Mouse (Mus musculus) left cerebral cortex, adult 18-20 months (tissue): ENCODE data around the gene Ehbp1l1. TPM values are rescaled to one million over a fixed set of nuclear protein-coding genes. Genes with fewer than 3 reads are reported as not detected.
"Not testable (repeated sequence)": the region's sequence is repeated elsewhere in the genome, so short reads cannot be mapped to it uniquely, and the experiment has no call there.

Experiments used
- DNase-seq, 2 experiments: peaks; one replicate each; pipeline ENCODE4 v3.0.0; 2021 to 2022; ENCODE audit warnings: low spot score in 2 of 2, mixed read lengths in 1 of 2
- total RNA-seq, 2 experiments: library from RNA; stranded (reverse); gene quantifications; 2 replicates each; pipeline ENCODE4 v1.2.3; 2021

The Ehbp1l1 gene
- total RNA-seq, 2 experiments from 2014 or later: 23.7 to 24.7 TPM

DNA sequence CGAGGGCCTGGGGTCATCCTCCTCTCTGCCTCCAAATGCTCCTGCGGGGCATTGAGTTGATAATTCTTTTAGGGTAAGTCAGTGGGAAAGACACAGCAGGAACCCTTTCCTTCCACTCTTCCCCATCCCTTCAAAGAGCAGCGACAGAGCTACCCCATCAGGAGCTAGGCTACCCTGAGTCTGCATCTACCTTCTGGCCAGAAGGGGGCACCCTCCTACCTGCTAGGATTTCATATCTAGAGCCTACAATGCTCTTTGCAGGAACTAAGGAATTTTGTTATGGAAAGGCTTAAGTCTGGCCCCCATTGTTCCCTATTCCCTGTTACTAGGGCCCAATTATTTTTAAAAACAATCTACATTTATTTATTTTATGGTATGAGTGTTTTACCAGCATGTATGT lies 14.9 kb downstream of the Ehbp1l1 start:
- peak; percentile 61 to 81 for DNase-seq

DNA sequence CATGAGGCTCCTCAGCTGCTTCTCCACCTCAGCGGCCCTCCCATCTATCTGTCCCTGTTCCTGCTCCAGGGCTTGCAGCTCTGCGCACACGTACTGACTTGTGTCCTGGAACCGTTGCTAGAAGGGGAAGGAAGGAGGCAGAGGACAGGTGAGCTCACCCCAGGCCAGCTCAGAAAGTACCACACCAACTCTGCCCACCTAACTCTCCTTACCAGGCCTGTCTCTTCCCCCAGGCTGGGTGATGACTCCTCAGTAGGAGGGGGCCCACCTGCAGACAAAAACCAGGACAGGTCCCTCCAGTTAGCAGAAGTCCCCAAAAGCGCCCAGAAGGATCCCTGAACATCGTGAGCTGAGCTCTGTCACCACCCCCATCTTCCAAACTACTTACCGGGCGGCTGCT lies 15.5 kb downstream of the Ehbp1l1 start:
- no peak for DNase-seq

DNA sequence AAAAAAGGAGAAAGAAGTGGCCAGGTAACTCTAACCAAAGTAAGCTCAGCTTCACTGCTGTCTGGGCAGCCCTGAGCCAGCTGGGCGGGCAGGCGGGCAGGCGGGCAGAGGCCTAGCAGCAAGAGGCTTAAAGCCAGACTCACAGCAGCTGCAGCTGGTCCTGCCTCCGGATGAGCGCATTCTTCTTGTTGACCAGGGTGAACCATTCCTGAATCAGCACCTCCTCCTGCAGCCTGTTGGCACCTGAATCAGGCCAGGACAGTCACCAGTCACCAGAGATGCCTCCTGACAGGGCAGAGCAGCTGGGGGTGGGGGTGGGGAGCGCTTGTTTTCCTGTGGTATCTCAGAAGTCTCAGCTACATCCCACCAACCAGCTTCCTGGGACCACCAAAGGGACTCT lies 16.0 kb downstream of the Ehbp1l1 start:
- DNase-seq: no peak

DNA sequence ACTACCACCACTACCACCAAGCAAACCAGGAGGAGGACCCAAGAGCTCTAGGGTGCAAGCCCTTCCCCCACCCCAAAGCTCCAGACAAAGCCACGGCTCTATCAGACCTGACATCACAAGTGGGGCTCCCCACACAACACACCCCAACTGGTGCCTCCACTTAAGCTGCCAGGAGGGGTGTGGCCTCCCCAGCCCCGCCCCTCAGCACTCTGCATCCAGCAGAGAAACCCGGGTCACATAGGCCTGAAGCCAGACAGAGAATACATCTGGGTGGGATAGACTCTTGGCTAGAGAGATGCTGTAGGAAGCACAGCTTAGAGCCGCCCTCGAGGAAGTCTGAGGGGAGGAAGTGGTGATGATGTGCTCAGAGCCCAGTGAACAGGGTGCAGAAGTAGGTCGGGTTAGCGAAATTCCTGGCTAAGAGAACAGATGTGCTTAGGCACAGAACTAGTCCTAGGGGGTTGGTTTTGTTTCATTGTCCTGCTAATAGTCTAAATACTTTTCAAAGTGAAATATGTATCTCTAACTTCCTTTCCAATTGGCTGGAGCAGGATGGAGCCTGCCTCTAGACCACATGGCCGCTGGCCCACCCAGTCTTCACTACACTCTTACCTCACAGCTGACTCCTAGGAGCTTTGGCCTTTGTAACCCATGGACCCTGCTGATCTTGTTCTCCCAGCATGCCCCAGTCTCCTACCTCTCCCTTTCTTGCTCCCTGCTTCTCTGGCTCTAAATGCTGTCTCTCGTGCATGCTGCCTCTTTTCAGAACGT lies 21.1 kb downstream of the Ehbp1l1 start:
- no peak for DNase-seq

DNA sequence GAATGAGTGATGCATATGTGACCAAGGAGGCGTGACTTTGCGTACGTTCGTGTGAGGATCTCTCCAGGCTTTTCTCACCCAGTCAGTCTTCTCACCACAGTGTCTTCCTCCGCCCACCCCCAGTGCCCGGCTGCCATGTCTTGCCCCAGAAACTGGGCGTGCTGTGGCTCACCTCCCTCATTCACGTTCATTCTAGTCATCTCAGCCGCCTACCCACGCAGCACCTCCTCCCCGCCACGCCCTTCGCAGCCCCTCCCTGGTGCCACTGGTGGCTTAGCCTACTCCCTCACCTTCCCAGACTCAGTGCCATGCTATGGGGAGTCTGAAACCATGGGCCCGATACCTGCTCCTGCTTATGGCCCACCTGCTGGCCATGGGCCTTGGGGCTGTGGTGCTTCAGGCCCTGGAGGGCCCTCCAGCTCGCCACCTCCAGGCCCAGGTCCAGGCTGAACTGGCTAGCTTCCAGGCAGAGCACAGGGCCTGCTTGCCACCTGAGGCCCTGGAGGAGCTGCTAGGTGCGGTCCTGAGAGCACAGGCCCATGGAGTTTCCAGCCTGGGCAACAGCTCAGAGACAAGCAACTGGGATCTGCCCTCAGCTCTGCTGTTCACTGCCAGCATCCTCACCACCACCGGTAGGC lies 21.8 kb downstream of the Ehbp1l1 start, which contains the start of gene Kcnk7:
Gene Kcnk7 (plus strand): TSS at position 205 of the 638 bp plus-strand sequence.
- peak in 1 of 2 experiments; percentile 32 for DNase-seq

DNA sequence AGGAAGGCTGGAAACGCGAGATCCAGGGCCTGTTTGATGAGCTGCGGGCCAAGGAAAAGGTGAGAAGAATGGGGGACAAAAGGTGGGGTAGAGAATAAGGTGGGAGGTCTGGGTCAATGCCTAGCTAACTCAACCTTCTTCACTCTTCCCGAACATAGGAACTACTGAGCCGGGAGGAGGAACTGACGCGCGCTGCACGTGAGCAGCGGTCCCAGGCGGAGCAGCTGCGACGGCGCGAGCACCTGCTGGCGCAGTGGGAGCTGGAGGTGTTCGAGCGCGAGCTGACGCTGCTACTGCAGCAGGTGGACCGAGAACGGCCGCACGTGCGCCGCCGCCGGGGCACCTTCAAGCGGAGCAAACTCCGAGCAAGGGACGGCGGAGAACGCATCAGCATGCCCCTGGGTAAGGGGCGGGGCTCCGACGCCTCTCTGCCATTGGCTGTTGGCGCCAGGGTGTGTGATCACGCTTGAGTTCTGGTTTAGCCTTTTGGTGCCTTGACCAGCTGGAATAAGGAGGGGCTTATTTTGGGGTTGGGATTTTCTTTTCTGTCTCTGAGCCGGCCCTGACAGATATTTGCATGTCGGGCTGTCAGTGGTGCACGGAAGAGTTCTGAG lies 30.2 kb downstream of the Ehbp1l1 start:
- no peak for DNase-seq

DNA sequence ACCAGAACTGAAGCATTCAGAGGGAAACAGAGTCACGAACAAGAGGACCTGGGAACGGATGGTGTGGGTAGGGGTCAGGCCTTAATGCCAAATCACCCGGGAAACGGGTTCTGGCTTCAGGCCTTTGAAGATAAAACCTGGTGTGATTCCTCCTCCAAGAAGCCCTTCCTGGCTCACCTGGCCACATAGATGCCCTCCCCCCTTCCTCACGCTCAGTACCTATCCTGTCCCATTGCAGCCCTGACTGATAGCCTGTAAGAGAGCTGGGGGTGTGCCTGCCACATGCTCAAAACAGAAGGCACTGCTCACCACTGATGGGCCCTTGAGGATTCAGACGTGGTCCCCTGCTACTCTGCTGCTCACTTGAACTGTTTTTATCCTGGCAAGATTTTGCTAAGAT lies 32.3 kb downstream of the Ehbp1l1 start:
- no peak for DNase-seq

DNA sequence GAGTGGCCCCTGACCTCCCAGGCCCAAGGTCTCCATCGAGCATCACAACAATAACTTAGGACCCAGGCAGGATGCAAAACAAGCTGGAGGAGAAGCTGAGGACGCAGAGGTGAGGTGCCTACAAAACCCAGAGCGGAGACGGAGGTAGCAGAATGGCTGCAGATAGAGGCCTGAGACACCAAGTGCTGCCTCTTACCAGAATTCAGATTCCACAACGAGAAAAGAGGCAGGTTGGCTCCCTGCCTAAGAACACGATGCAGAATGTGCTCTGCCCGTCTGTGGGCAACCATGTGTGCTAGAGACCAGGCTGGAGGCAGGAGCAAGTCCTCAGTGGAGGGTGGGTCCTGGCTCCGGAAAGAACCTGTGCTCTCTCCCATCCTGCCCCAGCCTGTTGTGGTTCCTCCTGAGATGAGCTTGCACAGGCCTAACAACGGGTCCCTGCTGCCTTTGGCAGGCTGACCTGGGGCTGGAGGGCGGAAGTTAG lies 33.2 kb downstream of the Ehbp1l1 start:
- DNase-seq: no peak

DNA sequence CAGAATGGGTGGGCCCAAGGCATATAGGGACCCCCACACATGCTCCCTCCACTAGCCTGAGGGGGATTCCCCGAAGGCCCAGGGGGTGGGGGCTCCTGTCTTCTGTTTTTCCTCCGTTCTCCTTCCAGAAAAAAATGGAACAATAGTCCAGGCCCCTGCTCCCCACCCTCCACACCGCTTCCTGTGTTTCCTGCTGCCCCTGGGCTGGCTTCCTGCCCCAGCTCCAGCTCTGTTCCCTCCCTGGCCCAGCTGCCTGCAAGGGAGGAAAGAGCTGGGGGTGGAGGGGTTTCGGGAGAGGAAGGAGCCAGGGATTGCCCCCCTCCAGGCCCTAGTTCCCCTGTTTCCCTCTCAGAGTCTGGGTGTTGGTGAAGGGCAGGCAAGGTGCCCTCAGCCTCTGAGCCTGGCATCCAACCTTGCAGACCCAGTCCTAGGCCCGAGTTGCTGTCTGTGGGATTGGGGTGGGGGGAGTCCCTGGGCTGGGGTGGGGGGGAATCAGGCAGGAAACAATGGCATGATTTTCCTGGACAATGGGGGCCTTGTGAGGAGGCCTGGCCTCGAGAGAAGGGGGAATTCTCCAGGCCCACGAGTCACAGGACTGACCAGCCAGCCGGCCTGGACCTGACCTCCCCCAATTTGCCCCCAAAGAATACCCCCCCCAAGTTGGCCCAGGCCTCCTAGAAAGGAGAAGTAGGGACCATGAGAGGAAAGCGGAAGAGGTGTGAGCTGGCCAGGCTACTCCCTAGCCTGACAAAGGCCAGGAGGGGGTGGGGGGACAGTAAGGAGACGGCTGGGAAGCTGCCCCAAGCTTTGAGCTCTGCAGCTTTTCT lies 33.8 kb downstream of the Ehbp1l1 start:
- DNase-seq: no peak

DNA sequence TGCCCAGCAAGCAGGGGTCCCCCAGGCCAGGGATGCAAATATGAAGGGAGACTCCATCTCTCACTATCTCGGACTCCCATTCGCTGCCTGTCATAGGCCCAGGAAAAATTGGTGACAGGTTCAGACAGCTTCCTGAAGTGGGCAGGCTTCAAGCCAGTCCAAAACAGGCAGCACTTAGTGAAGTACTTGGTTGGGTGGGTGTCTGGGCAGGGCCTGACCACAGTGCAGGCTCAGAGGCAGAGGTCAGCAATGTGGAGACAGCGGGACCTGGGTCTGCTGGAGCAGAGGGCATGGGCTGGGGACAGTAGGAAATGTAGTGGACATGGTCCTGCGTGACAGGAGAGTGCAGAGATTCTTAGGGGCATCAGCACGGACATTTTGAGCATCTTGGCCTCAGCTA lies 34.5 kb downstream of the Ehbp1l1 start:
- no peak for DNase-seq

DNA sequence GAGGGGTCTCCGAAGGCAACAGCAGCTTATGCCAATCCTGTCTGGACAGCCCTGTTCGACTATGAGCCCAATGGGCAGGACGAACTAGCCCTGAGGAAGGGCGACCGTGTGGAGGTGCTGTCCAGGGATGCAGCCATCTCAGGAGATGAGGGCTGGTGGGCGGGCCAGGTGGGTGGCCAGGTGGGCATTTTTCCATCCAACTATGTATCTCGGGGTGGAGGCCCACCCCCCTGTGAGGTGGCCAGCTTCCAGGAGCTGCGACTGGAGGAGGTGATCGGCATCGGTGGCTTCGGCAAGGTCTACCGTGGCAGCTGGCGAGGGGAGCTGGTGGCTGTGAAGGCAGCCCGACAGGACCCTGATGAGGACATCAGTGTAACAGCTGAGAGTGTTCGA lies 35.8 kb downstream of the Ehbp1l1 start:
- peak in 1 of 2 experiments; percentile 40 for DNase-seq

DNA sequence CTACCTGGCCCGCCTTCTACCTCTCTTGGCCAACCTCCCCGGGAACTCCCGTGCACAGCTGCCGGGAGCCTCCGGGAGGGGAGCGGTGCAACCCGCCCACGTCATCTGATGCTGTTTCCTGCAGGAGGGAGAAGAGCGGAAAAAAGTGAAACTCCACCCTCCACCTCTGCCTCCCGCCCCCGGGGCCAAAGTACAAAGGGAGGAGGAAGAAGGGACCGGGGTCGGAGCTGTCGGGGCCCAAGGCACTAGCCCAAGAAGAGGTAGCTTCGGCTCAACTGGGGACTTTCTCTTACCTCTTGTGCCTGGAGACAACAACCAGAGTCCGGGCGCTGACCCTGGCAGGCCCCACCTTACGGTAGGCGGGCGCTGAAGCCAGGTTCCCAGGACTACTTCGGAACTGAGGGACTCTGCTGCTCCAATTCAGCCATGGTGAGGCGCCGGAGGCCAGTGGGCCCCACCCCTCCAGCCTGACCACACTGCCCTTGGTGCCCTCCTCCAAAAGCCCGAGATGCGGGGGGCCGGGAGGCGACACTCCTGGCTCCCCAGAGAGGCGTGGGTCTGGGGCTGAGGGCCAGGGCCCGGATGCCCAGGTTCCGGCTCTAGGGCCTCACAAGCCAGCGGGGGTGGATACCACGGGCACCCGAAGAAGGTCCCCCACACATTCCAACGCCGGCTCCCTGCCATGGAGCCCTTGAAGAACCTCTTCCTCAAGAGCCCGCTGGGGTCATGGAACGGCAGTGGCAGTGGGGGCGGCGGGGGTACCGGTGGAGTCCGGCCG lies 36.4 kb downstream of the Ehbp1l1 start:
- DNase-seq: peak; percentile 69 to 70

DNA sequence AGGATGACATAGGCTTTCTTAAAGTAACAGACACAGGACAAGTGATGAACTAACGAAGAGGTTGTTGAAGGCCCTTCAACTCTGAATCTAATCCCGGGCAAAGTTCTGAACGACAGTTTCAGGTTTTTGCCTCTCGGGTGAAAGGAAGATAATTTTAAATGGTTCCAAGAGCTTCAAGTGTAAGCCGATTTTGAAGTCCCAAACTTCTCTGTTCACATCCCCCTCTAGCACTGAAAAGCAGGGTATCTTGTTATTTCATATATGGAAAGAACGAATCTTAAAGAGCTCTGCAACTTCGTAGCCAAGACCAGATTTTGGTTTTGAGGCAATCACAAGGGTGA lies 37.1 kb downstream of the Ehbp1l1 start:
- DNase-seq: no peak

DNA sequence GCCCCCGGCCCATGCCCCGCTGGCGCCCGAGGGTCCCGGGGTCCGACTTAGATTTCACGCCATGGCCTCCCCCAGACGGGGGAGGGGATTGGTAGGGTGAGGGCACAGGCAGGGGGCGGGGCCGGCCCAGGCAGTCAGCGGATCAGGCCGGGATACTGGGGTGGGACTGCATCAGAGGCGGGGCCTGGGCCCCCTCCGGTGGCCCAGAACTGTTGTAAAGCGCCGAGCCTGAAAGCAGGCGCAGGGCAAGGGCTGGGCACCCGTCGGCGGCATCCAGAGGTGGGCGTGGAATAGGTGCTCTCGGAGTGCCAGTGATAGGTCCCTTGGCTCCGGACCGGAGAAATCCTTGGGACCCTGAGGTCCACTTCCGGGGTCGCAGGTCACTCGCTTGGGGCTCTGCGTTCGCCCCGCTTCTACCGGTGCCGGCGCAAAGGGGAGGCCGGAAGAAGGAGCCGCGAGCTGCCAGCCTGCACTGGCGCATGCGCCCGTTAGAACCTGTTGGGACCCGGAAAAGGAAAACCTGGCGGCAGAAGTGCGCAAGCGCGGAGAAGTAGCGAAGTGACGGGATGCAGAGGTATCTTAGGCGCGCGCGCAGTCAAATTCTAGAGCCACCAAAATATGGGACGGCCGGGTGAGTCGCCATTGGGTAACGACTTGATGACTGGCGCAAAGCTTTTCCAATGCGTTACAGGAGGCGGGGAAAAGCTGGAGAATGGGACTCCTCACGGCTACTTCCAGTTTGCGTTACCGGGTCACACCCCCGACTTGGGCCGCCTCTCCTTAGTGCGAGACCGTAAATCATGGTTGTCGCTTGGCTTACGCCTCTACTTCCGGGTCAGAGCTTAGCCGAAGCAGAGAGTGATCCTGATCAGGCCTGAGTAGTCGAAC lies 37.7 kb downstream of the Ehbp1l1 start, which contains the start of the genes Map3k11 and Pcnx3:
Gene Map3k11 (plus strand): TSS at position 543 of the 888 bp plus-strand sequence.
Gene Pcnx3 (minus strand): TSS at position 709 of the 888 bp plus-strand sequence.
- peak; percentile 98 to 99 for DNase-seq

DNA sequence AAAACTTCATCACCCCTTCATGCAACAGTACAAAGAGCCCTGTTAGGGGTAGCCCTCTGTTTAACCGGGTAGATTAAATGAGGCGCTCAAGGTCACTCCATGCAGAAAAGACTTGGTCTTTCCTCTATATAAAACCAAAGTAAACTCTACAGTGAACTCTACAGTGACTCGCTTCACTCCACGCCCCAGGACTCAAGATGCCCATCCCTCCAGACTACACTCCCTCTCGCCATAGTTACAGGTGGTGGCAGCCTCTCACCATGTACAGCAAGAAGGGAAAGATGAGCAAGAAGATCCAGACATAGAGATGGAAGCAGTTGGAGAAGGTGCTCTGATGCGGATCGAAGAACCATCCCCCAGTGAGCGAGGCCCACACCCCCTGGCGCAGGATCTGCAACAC lies 38.4 kb downstream of the Ehbp1l1 start:
- DNase-seq: no peak

DNA sequence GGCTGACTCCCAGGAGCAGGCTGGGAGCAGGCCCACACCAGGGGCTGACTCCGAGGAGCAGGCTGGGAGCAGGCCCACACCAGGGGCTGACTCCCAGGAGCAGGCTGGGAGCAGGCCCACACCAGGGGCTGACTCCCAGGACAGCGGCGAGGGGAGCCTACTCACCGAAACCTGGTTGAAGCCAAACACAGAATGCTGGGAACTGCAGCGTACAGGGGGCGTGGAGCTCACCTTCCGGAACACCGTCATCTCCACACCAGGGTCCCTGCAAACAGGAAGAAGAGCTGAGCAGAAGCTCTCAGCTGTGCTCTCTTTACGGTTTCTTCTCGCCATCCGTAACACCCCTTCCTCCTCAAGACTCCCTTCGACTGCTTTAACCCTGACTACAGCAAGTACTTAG lies 39.2 kb downstream of the Ehbp1l1 start:
- DNase-seq: not testable (repeated sequence)

DNA sequence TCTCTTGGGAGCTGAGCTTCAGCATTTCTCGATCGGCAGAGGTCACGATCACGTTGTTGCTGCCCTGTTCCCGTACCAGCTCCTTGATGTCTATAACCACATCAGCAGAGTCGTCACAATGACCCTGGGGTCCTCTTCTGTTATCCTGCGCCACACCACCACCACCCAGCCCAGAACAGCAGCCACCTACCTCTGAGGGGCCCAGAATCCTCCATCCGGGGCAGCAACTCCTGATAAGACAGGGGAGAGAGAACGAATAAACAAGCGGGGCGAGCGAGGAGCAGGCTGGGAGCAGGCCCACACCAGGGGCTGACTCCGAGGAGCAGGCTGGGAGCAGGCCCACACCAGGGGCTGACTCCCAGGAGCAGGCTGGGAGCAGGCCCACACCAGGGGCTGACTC lies 39.7 kb downstream of the Ehbp1l1 start:
- no peak for DNase-seq

DNA sequence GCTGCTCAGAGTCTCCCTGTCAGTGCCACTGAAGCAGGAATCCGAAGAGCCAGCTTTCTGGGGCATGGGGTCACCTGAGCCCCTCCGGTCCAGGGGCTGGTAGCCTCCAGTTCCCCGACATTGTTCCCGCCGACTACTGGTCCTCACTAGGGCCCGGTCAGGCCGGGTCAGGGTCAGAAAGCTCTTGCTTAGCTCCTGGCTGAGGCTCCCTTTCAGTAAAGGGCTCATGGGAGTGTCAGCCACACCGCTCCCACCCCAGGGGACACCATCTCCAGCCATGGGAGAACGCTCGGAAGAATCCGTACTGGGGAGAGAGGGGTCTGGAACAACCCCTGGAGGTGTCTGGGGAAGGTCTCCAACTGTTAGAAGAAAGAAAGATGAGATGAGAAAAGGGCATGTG lies 40.3 kb downstream of the Ehbp1l1 start:
- DNase-seq: no peak

DNA sequence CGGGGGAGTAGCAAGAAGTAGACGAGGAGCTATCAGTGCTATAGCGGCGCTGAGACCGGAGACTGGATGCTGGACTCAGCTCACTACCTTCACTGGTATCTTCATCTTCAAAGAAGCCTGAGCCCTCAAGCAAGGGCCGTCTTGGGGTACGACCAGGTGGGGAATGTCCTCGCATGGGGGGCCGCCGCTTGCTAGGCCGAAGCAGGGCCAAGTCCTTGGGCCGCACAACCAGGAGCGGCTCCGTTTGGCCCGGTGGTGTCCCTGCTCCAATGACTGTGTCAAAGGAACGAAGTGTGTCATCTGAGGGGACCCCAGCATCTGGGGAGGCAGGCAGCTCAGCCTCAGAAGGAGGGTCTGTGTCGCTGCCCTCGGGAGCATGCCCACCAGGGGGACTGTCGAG lies 40.7 kb downstream of the Ehbp1l1 start:
- DNase-seq: no peak
